Mouse (Mus musculus) midbrain, embryonic 11.5 days (tissue): ENCODE results near the gene Scfd2. TPM values are rescaled to one million over a fixed set of nuclear protein-coding genes. Genes with fewer than 3 reads are reported as not detected.

Experiments
- ATAC-seq: fragments of 200-750 bp; cut with Nextera tagmentation; 2 replicates; pipeline ENCODE4 v1.8.0; 2017; ENCODE audit warnings: moderate TSS enrichment, moderate library complexity; ENCODE audit not compliant: low FRiP score
- DNase-seq: peaks from one replicate; pipeline ENCODE4 v3.0.0; 2015; ENCODE audit warnings: low spot score; ENCODE audit errors: missing footprints
- H3K27ac ChIP-seq: fragments of 300-500 bp; sonication (generic); 2 replicates; pipeline ENCODE4 v1.5.1; 2014; ENCODE audit warnings: low read depth, low read length
- H3K27me3 ChIP-seq: fragments of 300-500 bp; sonication (generic); 2 replicates; pipeline ENCODE4 v1.6.1; 2014; ENCODE audit warnings: mild to moderate bottlenecking, low read length, moderate library complexity, mixed read lengths; ENCODE audit not compliant: control insufficient read depth, insufficient read depth
- H3K36me3 ChIP-seq: fragments of 300-500 bp; sonication (generic); 2 replicates; pipeline ENCODE4 v1.6.1; 2014; ENCODE audit warnings: mild to moderate bottlenecking, low read length, moderate library complexity, mixed read lengths; ENCODE audit not compliant: control insufficient read depth, insufficient read depth
- H3K4me1 ChIP-seq: fragments of 300-500 bp; sonication (generic); 2 replicates; pipeline ENCODE4 v1.6.1; 2014; ENCODE audit warnings: low read length; ENCODE audit not compliant: control insufficient read depth, insufficient read depth
- H3K4me2 ChIP-seq: fragments of 300-500 bp; sonication (generic); 2 replicates; pipeline ENCODE4 v1.6.1; 2014; ENCODE audit warnings: mild to moderate bottlenecking, moderate library complexity
- H3K4me3 ChIP-seq: fragments of 300-500 bp; sonication (generic); 2 replicates; pipeline ENCODE4 v1.5.1; 2014; ENCODE audit warnings: low read depth, low read length
- H3K9ac ChIP-seq: fragments of 300-500 bp; sonication (generic); 2 replicates; pipeline ENCODE4 v1.6.1; 2014; ENCODE audit warnings: low read length
- H3K9me3 ChIP-seq: fragments of 300-500 bp; sonication (generic); 2 replicates; pipeline ENCODE4 v1.6.1; 2016; ENCODE audit warnings: low read length; ENCODE audit not compliant: control insufficient read depth
- WGBS: fragments of 180-500 bp; shearing (Covaris S2); extraction: QIAGEN DNeasy Blood & Tissue Kit; methylation state at CpG from one replicate; pipeline ENCODE4 v1.1.7; 2014; 5-methylcytosine and 5-hydroxymethylcytosine counted together
- polyA plus RNA-seq: library from polyadenylated mRNA; unstranded; fragments of >200 nt; fragmentation: Nextera tagmentation; extraction: Ambion mirVana; gene quantifications from 2 replicates; pipeline ENCODE4 v1.2.1, GENCODE M21; 2014

The Scfd2 gene
- polyA plus RNA-seq, 1 experiment from 2014 or later, result 15.5 TPM

DNA sequence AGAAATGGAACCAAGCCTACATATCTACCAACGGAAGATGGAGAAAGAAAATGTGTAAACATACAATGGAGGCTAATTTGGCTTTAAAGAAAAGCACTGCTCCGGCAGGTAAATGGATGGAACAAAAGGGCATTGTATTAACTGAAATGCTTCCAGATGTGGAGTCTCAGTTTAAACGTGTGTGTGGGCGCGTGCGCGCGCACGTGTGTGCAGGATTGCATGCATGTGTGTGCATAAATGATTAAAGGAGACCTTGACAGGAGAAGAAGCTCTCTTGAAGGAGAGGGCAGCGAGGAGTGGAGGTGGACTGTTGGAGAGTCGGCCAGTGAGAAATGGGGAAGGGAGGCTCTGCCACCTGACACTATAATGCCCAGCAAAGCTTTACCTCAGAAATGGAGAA lies 58.4 kb downstream of the Scfd2 start:
- H3K9ac ChIP-seq, result no peak overlapping the region
- no peaks in the 10 kb centered on the region for H3K27me3 ChIP-seq
- WGBS, result 92% methylated on average over 11 of the region's 11 CpGs
- no peak overlapping the region for H3K4me2 ChIP-seq
- H3K27ac ChIP-seq, result no peak overlapping the region
- no peaks in the 10 kb centered on the region for H3K9me3 ChIP-seq
- ATAC-seq, result no peak
- DNase-seq, result no peak
- H3K4me3 ChIP-seq, result no peak overlapping the region
- no peaks in the 10 kb centered on the region for H3K36me3 ChIP-seq
- no peaks in the 10 kb centered on the region for H3K4me1 ChIP-seq

DNA sequence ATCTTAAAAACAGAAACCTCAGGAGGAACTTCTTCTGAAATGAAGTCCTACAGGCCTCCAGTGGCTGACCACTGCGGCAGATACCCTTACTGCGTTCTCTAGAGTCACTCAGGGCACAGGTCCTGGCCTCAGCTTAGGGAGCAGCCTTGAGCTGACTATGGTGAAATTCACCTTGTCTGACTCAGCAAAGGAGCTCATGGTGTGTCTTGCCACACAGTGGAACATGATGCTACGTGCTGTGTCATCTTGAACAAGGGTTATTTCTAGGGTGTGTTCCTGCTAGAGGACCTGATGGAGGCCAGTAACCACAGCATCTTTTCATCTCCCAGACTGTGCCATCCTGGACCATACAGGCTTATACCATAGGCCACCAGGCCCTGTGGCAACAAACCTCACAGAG lies 60.7 kb downstream of the Scfd2 start:
- ATAC-seq (no peak), DNase-seq (no peak)
- Histone ChIP-seq H3K9me3 (no peaks in the 10 kb centered on the region), H3K4me1 (no peaks in the 10 kb centered on the region), H3K9ac (no peak overlapping the region), H3K27me3 (no peaks in the 10 kb centered on the region), H3K4me3 (no peak overlapping the region), H3K36me3 (no peaks in the 10 kb centered on the region), H3K4me2 (no peak overlapping the region), H3K27ac (no peak overlapping the region)
- WGBS, result 92% methylated on average over 3 of the region's 3 CpGs

DNA sequence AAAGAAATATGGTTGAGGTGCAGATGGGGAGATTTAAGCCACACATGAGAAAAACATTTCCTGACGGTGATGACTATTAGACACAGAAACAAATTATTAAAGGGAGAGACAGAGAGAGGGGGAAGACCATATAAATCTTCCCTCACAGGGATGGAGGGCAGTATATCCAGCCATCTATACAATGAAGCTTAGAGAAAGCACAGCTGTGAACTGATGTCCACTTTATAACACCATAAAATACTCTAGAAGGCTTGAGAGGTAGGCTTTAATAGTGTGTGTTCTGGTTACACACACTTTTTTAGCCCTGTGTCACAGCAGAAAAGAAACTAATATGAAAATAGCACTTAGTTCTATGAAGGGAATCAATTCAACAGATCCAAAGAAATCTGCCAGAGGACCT lies 61.9 kb downstream of the Scfd2 start:
- Histone ChIP-seq H3K4me1 (no peaks in the 10 kb centered on the region), H3K27me3 (no peaks in the 10 kb centered on the region), H3K27ac (no peak overlapping the region), H3K4me2 (no peak overlapping the region), H3K36me3 (no peaks in the 10 kb centered on the region), H3K4me3 (no peak overlapping the region), H3K9me3 (no peaks in the 10 kb centered on the region), H3K9ac (no peak overlapping the region)
- 82% methylated on average over 1 of the region's 1 CpGs for WGBS
- no peak for ATAC-seq
- DNase-seq, result no peak

DNA sequence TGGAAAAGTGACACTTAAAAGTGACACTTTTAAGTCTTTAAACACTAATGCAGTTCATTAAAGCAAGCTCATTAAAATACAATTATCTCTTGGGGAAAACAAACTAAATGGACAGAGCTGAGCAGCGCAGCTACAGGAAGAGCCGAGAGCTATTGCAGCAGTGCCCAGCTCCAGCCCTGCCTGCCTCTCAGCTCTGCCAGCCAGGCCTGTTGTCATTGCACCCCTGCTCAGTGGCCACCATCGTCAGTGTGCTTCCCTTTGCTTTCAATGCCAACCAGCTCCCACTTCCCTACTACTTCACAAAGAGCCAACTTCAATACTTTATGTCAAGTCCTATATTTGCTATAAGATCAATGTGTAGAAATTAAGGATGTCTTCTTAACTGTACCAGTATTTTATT lies 63.8 kb downstream of the Scfd2 start:
- Histone ChIP-seq H3K4me2 (no peak overlapping the region), H3K4me1 (no peaks in the 10 kb centered on the region), H3K36me3 (no peaks in the 10 kb centered on the region), H3K9me3 (no peaks in the 10 kb centered on the region), H3K27me3 (no peaks in the 10 kb centered on the region), H3K4me3 (no peak overlapping the region), H3K27ac (no peak overlapping the region), H3K9ac (no peak overlapping the region)
- no peak for ATAC-seq
- 75% methylated on average over 3 of the region's 3 CpGs for WGBS
- DNase-seq, result no peak

DNA sequence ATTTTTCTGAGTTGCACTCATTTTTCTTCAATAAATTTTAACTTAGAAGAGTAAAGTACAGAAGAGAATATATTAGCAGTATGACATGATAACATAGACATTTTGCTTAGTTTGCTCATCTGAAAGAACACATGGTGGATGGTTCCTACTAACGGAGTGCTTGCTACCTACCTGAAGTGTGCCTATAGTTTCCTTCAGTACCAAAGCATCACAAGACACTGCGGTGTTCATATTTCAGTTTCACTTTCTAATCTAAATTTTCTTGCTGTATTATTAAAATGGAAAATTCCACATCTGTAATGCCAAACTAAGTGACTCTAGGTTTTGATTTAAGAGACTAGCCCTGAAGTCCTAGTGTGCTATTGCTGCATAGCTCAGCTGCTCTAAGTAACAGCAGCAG lies 74.8 kb downstream of the Scfd2 start:
- Histone ChIP-seq H3K36me3 (no peaks in the 10 kb centered on the region), H3K4me1 (no peaks in the 10 kb centered on the region), H3K27ac (no peak overlapping the region), H3K9ac (no peak overlapping the region), H3K9me3 (no peaks in the 10 kb centered on the region), H3K4me2 (no peak overlapping the region), H3K27me3 (no peaks in the 10 kb centered on the region), H3K4me3 (no peak overlapping the region)
- DNase-seq (no peak), ATAC-seq (no peak)
- WGBS, result 90% methylated on average over 2 of the region's 2 CpGs

DNA sequence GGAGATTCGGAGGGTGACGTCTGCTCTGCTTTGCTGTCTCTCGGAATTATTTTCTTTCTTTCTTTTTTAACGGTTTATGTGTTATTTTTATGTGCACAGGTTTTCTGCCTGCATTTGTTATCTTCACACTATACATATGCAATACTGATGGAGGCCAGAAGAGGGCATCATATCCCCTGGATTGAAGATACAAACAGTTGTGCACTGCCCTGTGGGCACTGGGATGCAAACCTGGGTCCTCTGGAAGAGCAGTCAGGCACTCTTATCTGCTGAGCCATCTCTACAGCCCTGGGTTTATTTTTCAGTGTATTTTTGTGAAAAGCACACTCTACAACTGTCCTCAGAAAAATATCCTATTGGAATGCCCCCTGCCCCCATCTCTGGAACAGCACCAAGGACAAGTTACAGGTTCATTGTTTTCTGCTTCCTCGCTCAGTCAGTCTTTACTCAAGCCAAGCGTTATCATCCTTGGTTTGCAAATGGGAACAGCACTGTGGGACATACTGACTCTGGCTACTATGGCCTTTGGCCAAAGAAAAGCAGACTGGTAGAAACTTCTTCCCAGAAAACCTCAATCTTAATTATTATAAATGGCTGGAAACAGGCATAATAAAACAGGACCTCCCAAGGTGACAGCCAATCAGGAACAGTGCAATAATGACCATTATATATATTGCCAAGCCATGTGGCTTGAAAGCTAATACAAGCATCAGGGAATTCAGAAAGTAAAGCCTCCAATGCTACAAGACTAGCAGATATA lies 75.9 kb downstream of the Scfd2 start:
- Histone ChIP-seq H3K9ac (no peak overlapping the region), H3K36me3 (no peaks in the 10 kb centered on the region), H3K27me3 (no peaks in the 10 kb centered on the region), H3K4me2 (no peak overlapping the region), H3K4me3 (no peak overlapping the region), H3K4me1 (no peaks in the 10 kb centered on the region), H3K27ac (no peak overlapping the region), H3K9me3 (no peaks in the 10 kb centered on the region)
- WGBS, result 94% methylated on average over 6 of the region's 6 CpGs
- DNase-seq (no peak), ATAC-seq (no peak)

DNA sequence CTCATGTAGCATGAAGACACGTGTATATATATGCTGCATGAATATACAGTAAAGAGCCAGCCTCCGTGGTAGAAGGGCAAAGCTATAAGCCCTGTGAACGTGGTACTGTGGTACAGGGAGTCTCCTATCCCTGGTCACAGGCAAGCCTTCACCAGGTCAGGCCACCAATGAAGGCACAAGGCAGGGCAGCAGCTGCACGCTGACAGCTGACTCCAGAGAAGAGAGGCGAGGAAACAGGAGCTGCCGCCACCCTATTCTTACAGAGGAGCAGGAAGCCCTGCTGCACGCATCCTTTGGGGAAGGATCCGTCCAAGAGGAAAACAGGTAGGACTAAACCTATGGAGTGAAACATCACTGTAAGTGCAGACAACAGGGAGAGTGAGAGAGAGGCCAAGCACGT lies 76.5 kb downstream of the Scfd2 start:
- WGBS, result 86% methylated on average over 9 of the region's 9 CpGs
- Histone ChIP-seq H3K36me3 (no peaks in the 10 kb centered on the region), H3K4me2 (no peak overlapping the region), H3K9ac (no peak overlapping the region), H3K27me3 (no peaks in the 10 kb centered on the region), H3K9me3 (no peaks in the 10 kb centered on the region), H3K27ac (no peak overlapping the region), H3K4me3 (no peak overlapping the region), H3K4me1 (no peaks in the 10 kb centered on the region)
- ATAC-seq (no peak), DNase-seq (no peak)

DNA sequence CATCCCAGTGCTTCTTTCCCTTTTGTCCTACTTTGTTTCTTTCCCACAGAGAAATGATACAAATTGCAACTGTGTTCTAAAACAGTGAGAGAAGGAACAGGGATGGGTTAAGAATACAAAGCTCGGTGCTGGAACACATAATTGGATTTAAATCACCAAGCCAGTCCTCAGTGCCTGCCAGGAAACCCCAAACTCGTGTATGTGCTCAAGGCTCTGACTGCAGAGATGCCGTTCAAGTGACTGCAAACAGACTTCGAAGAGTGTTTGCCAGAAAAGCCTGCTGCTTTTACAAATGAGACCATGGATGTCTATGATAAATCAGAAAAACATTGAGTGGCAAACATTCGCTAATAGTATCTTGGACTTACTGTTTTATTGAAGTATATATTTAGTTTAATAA lies 80.6 kb downstream of the Scfd2 start:
- 62% methylated on average over 5 of the region's 5 CpGs for WGBS
- Histone ChIP-seq H3K4me1 (no peaks in the 10 kb centered on the region), H3K4me2 (no peak overlapping the region), H3K9me3 (no peaks in the 10 kb centered on the region), H3K9ac (no peak overlapping the region), H3K27ac (no peak overlapping the region), H3K27me3 (no peaks in the 10 kb centered on the region), H3K36me3 (no peaks in the 10 kb centered on the region), H3K4me3 (no peak overlapping the region)
- no peak for ATAC-seq
- no peak for DNase-seq

DNA sequence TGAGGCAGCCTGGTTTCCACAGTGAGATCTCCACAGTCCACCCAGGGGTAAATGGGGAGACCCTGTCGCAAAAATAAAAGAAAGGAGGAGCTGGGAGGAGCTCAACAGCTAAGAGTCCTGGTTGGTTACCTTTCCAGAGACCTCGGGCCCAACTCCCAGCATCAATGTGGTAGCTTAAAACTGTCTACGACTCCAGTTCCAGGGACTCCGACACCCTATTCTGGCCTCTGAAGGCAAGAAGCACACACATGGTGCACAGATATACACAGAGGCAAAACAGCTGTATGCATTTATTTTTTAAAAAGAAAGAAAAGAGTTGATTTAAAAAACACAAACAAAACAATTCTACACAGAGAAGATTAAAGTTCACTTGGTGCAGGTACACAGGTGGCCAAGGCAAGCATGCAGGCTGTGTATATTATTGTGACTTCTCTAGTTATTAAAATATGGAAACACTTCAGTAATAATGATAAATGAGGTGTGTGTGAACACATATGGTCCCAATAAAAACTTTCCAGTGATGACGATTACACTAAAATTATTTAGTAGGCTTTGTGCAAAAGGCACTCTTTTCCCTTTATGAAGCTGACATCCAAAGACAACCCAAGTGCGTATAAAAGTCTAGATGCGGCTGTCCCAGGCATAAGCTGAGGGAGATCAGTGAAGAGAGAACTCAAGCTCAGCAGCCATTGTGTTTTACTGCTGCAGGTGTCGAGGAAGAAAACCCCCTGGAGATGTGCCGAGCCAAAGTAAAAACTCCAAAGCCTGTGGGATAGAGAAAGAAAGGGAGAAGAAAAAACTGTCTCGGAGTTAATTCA lies 83.8 kb downstream of the Scfd2 start:
- DNase-seq, result no peak
- no peak for ATAC-seq
- 59% methylated on average over 10 of the region's 10 CpGs for WGBS
- Histone ChIP-seq H3K27ac (no peak overlapping the region), H3K4me3 (no peak overlapping the region), H3K9me3 (no peaks in the 10 kb centered on the region), H3K27me3 (no peaks in the 10 kb centered on the region), H3K36me3 (no peaks in the 10 kb centered on the region), H3K4me2 (no peak overlapping the region), H3K4me1 (no peaks in the 10 kb centered on the region), H3K9ac (no peak overlapping the region)
